Mouse (Mus musculus) spleen, postnatal 14 days (tissue): ENCODE data around the gene Tex52.

Source experiments
- DNase-seq, 2 experiments: peaks; one replicate each; pipeline ENCODE4 v3.0.0; 2021 to 2022; ENCODE audit warnings: low spot score in 2 of 2

Tex52 gene

GRCm38 (mm10) chr6:128375192-128375591 is at the start of gene Tex52, which contains the start of gene Gm44596:
Gene Tex52, plus strand, starts transcription at chr6:128375456.
Gene Gm44596, plus strand, starts transcription at chr6:128375503.
- no peak for DNase-seq

- peak in 1 of 2 experiments; percentile 53 for DNase-seq
Observed at GRCm38 (mm10) chr6:128334397-128335124, 40.7 kb upstream of the Tex52 start.

GRCm38 (mm10) chr6:128337467-128337866 is 37.8 kb upstream of the Tex52 start:
- no peak for DNase-seq

GRCm38 (mm10) chr6:128338876-128339275 is 36.4 kb upstream of the Tex52 start:
- DNase-seq: no peak

- no peak for DNase-seq
Observed at GRCm38 (mm10) chr6:128341956-128342723, 33.1 kb upstream of the Tex52 start.

GRCm38 (mm10) chr6:128345623-128346022 is 29.6 kb upstream of the Tex52 start:
- no peak for DNase-seq

- DNase-seq: no peak
Observed at GRCm38 (mm10) chr6:128346782-128347181, 28.5 kb upstream of the Tex52 start.

- no peak for DNase-seq
Observed at GRCm38 (mm10) chr6:128349711-128350110, 25.5 kb upstream of the Tex52 start.

GRCm38 (mm10) chr6:128354140-128354539 is 21.1 kb upstream of the Tex52 start:
- DNase-seq: no peak

GRCm38 (mm10) chr6:128355201-128355681 is 20.0 kb upstream of the Tex52 start:
- no peak for DNase-seq

GRCm38 (mm10) chr6:128355726-128356416 is 19.4 kb upstream of the Tex52 start, which contains the start of gene Tulp3:
Gene Tulp3, minus strand, starts transcription at chr6:128355851.
- peak; percentile 75 to 81 for DNase-seq

GRCm38 (mm10) chr6:128358999-128359398 is 16.3 kb upstream of the Tex52 start:
- DNase-seq: peak; percentile 35 to 54

GRCm38 (mm10) chr6:128361901-128362300 is 13.4 kb upstream of the Tex52 start:
- DNase-seq: no peak

GRCm38 (mm10) chr6:128362381-128363006 is 12.8 kb upstream of the Tex52 start, which contains the start of the genes Rhno1 and Foxm1:
Gene Rhno1, minus strand, starts transcription at chr6:128362911.
Gene Foxm1, plus strand, starts transcription at chr6:128362967.
- peak; percentile 76 to 78 for DNase-seq

- DNase-seq: no peak
Observed at GRCm38 (mm10) chr6:128363007-128363825, 12.0 kb upstream of the Tex52 start.

GRCm38 (mm10) chr6:128364721-128365120 is 10.5 kb upstream of the Tex52 start:
- no peak for DNase-seq

GRCm38 (mm10) chr6:128366466-128366865 is 8.8 kb upstream of the Tex52 start:
- no peak for DNase-seq

- no peak for DNase-seq
Observed at GRCm38 (mm10) chr6:128370040-128370439, 5.2 kb upstream of the Tex52 start.

- DNase-seq: no peak
Observed at GRCm38 (mm10) chr6:128376371-128377085, 1.3 kb downstream of the Tex52 start.

- DNase-seq: no peak
Observed at GRCm38 (mm10) chr6:128379636-128380035, 4.4 kb downstream of the Tex52 start.
